Mouse (Mus musculus) midbrain, postnatal 0 days (tissue): ENCODE measurements around the gene Pacsin3. TPM values are rescaled to one million over a fixed set of nuclear protein-coding genes. Genes with fewer than 3 reads are reported as not detected.

Source experiments
- ATAC-seq: fragments of 200-750 bp; cut with Nextera tagmentation; 2 replicates; pipeline ENCODE4 v1.8.0; 2017; ENCODE audit warnings: moderate number of reproducible peaks, mild to moderate bottlenecking, moderate TSS enrichment, moderate library complexity; ENCODE audit not compliant: low FRiP score
- DNase-seq: peaks from one replicate; pipeline ENCODE4 v3.0.0-alpha.2; 2015; ENCODE audit warnings: low spot score
- H3K27ac ChIP-seq: fragments of 300-500 bp; sonication (generic); 2 replicates; pipeline ENCODE4 v1.5.1; 2014; ENCODE audit warnings: low read depth, mild to moderate bottlenecking, low read length, mixed read lengths
- H3K27me3 ChIP-seq: fragments of 300-500 bp; sonication (generic); 2 replicates; pipeline ENCODE4 v1.6.1; 2014; ENCODE audit warnings: low read length, control low read depth, mixed read lengths; ENCODE audit not compliant: insufficient read depth
- H3K36me3 ChIP-seq: fragments of 300-500 bp; sonication (generic); 2 replicates; pipeline ENCODE4 v1.6.1; 2014; ENCODE audit warnings: low read length, control low read depth, mixed read lengths; ENCODE audit not compliant: insufficient read depth
- H3K4me1 ChIP-seq: fragments of 300-500 bp; sonication (generic); 2 replicates; pipeline ENCODE4 v1.6.1; 2014; ENCODE audit warnings: mild to moderate bottlenecking, control low read depth, antibody characterized with exemption, low read length, mixed read lengths; ENCODE audit not compliant: insufficient read depth
- H3K4me2 ChIP-seq: fragments of 300-500 bp; sonication (generic); 2 replicates; pipeline ENCODE4 v1.6.1; 2014; ENCODE audit warnings: low read depth, mild to moderate bottlenecking, low read length, mixed read lengths; ENCODE audit not compliant: poor library complexity, severe bottlenecking
- H3K4me3 ChIP-seq: fragments of 300-500 bp; sonication (generic); 2 replicates; pipeline ENCODE4 v1.5.1; 2014; ENCODE audit warnings: low read depth, mild to moderate bottlenecking, low read length, moderate library complexity
- H3K9ac ChIP-seq: fragments of 300-500 bp; sonication (generic); replicated peaks from 2 replicates; pipeline ENCODE4 v1.6.1; 2014; ENCODE audit warnings: mild to moderate bottlenecking, low read length, moderate library complexity, mixed read lengths; ENCODE audit not compliant: poor library complexity, severe bottlenecking
- H3K9me3 ChIP-seq: fragments of 300-500 bp; sonication (generic); 2 replicates; pipeline ENCODE4 v1.6.1; 2016; ENCODE audit warnings: low read length, control low read depth
- CTCF ChIP-seq: IDR thresholded peaks from 2 replicates; pipeline ENCODE4 v1.5.1; 2016; ENCODE audit warnings: antibody characterized with exemption, mild to moderate bottlenecking
- WGBS: fragments of 180-500 bp; shearing (Covaris S2); extraction: QIAGEN DNeasy Blood & Tissue Kit; methylation state at CpG from one replicate; pipeline ENCODE4 v1.1.7; 2014; 5-methylcytosine and 5-hydroxymethylcytosine counted together
- polyA plus RNA-seq: library from polyadenylated mRNA; unstranded; fragments of >200 nt; fragmentation: Nextera tagmentation; extraction: Ambion mirVana; gene quantifications from 2 replicates; pipeline ENCODE4 v1.2.1, GENCODE M21; 2015
- total RNA-seq: library from RNA; depleted of rRNA; stranded (reverse); fragments of >200 nt; gene quantifications from 2 replicates; pipeline ENCODE4 v1.2.3, GENCODE M21; 2014

The Pacsin3 gene
- total and polyA plus RNA-seq, 2 experiments from 2014 or later, result 17.7 to 22.6 TPM

DNA sequence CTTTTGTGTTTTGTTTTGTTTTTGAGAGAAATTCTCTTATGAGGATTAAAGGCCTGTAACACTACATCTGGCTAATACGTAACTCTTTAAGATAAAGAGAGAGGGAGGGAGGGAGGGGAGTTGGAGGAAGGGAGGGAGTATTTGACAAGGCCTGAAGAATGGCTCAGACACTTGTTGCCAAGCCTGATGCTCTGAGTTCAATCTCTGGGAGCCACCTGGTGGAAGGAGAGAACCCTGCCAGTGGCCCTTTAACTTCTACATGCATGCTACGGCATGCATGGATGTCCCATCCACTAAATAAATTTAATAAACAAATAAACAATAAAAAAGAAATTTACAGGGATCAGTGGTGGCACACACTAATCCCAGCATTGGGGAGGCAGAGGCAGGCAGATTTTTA, 46.1 kb downstream of the Pacsin3 start:
- no peak for TF ChIP-seq CTCF

DNA sequence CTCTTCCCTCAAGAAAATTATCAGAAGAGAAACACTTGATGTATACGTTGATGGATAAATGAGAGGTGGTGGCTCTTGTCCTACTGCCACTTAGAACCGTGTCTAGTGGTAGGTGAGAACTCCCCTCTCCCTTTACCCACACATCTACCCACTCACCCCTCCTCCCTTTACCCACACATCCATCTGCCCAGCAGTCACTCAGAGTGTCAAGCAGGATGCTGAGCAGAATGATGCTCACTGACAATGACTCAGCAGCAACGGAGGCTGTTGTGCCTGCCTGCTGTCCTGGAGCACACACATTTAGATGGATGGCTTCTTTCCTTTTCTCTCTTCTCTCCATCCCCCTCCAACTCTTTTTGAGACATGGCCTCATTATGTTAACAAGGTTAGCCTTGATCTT, 47.1 kb downstream of the Pacsin3 start:
- Histone ChIP-seq H3K36me3 (peaks cover 7% of the 10 kb centered on the region; the same call in 1 of the 2 replicates), H3K4me2 (no peak overlapping the region), H3K27ac (no peak overlapping the region), H3K4me3 (no peak overlapping the region), H3K9me3 (no peaks in the 10 kb centered on the region), H3K4me1 (no peaks in the 10 kb centered on the region), H3K27me3 (no peaks in the 10 kb centered on the region), H3K9ac (no peak overlapping the region)
- WGBS, result 85% methylated on average over 3 of the region's 3 CpGs
- DNase-seq (no peak), ATAC-seq (no peak)
- no peak for TF ChIP-seq CTCF

More for the DNA sequence above, 46.1 kb downstream of the Pacsin3 start:
- peaks cover 7% of the 10 kb centered on the region; the same call in 1 of the 2 replicates for H3K36me3 ChIP-seq
- no peak overlapping the region for H3K4me3 ChIP-seq
- H3K9me3 ChIP-seq, result no peaks in the 10 kb centered on the region
- no peak overlapping the region for H3K4me2 ChIP-seq
- no peaks in the 10 kb centered on the region for H3K27me3 ChIP-seq
- H3K4me1 ChIP-seq, result no peaks in the 10 kb centered on the region
- ATAC-seq (no peak), DNase-seq (no peak)
- 92% methylated on average over 2 of the region's 2 CpGs for WGBS
- no peak overlapping the region for H3K9ac ChIP-seq
- H3K27ac ChIP-seq, result no peak overlapping the region

DNA sequence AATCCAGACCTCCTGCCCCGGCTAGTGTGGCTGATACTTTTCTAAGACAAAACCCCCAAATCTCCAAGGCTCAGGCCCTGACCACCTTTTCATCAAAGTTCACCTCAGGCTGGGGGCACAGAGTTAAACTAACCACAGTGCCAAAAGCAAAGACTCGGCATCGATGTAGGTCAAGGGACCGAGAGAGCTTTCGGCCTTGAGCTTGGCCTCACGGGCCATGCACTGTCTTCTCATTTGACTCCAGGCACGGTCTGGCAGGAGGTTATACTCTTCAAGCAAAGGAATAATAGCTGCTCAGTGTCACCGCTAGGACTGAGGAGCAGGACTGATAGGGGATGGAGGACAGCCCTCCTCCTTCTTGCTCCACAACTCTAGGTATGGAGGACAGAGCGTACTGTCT, 50.2 kb downstream of the Pacsin3 start:
- WGBS, result 92% methylated on average over 9 of the region's 9 CpGs
- H3K4me1 ChIP-seq, result no peaks in the 10 kb centered on the region
- H3K27ac ChIP-seq, result no peak overlapping the region
- ATAC-seq (no peak), DNase-seq (no peak)
- TF ChIP-seq CTCF, result no peak
- H3K9me3 ChIP-seq, result no peaks in the 10 kb centered on the region
- no peak overlapping the region for H3K4me2 ChIP-seq
- H3K36me3 ChIP-seq, result peaks cover 7% of the 10 kb centered on the region; the same call in 1 of the 2 replicates
- no peak overlapping the region for H3K9ac ChIP-seq
- no peaks in the 10 kb centered on the region for H3K27me3 ChIP-seq
- H3K4me3 ChIP-seq, result no peak overlapping the region

DNA sequence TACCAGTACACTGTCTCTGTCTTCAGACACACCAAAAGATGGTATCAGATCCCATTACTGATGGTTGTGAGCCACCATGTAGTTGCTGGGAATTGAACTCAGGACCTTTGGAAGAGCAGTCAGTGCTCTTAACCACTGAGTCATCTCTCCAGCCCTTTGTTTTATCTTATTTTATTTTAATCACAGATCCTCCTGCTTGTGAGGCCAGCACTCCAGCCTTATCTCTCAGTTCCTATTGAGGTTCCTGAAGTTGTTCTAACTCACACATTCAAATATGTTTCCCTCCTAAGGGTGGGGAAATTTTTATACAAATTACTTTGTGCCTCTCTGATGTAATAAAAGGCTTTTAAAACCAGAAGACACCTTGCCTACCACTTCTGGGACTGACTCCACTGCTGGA, 50.8 kb downstream of the Pacsin3 start:
- H3K27me3 ChIP-seq, result no peaks in the 10 kb centered on the region

DNA sequence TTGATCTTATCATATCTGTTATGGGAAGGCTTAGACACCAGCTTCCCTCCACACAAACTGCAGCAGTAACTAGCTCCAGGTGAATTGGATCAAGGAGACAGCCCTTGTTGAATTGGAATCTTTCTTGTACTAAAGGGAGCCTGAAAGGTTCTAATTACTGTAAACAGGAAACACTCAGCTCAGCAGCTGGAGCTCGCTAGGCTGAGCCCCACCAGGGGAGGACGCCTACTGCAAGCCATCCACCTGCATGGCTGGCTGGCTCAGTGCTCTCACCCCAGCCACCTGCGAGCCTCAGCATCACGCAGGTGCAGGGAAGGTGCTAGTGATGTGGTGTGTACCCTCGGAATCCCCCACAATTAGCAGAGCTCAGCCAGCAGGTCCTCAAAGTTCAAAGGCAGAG, 52.9 kb downstream of the Pacsin3 start:
- Histone ChIP-seq H3K9ac (no peak overlapping the region), H3K4me1 (no peaks in the 10 kb centered on the region), H3K4me2 (no peak overlapping the region), H3K36me3 (peaks cover 7% of the 10 kb centered on the region; the same call in 1 of the 2 replicates), H3K4me3 (no peak overlapping the region), H3K27ac (no peak overlapping the region), H3K27me3 (no peaks in the 10 kb centered on the region), H3K9me3 (no peaks in the 10 kb centered on the region)
- ATAC-seq, result no peak
- no peak for DNase-seq
- 72% methylated on average over 5 of the region's 5 CpGs for WGBS
- no peak for TF ChIP-seq CTCF

More for the DNA sequence above, 50.8 kb downstream of the Pacsin3 start:
- Histone ChIP-seq H3K27ac (no peak overlapping the region), H3K9ac (no peak overlapping the region), H3K36me3 (peaks cover 7% of the 10 kb centered on the region; the same call in 1 of the 2 replicates), H3K4me1 (no peaks in the 10 kb centered on the region), H3K9me3 (no peaks in the 10 kb centered on the region), H3K4me3 (no peak overlapping the region), H3K4me2 (no peak overlapping the region)
- DNase-seq, result no peak
- no peak for TF ChIP-seq CTCF
- no peak for ATAC-seq

DNA sequence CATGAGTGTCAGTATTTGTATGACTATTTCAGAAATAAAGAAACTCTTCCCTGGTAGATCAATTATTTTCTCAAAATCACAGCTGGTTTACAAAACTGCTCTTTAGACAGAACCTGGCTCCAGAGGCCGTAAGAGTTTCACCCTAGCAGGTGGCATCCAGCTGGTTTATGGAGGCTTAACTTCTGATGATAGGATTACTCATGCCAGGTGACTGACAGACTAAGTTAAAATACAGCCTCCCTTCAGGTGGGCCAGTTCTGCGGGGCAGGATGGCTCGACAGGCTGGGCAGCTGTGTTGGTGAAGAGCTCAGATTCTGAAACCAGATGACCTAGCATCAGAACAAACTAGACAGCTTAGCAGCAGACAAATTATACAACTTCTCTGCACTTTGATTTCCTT, 53.8 kb downstream of the Pacsin3 start:
- H3K9me3 ChIP-seq, result no peaks in the 10 kb centered on the region
- ATAC-seq (no peak), DNase-seq (no peak)
- H3K4me1 ChIP-seq, result no peaks in the 10 kb centered on the region
- whole genome bisulfite sequencing, result 70% methylated on average over 3 of the region's 3 CpGs
- H3K4me3 ChIP-seq, result no peak overlapping the region
- H3K9ac ChIP-seq, result no peak overlapping the region
- no peaks in the 10 kb centered on the region for H3K27me3 ChIP-seq
- peaks cover 2% of the 10 kb centered on the region; the same call in 1 of the 2 replicates for H3K36me3 ChIP-seq
- no peak overlapping the region for H3K4me2 ChIP-seq
- no peak overlapping the region for H3K27ac ChIP-seq
- TF ChIP-seq CTCF, result no peak
